Mouse (Mus musculus): ENCODE data around the gene Adh7.

Gene Adh7

GRCm38 (mm10) chr3:138255780-138256550 is 38.4 kb downstream of the Adh7 start:
- no peak for DNase-seq

GRCm38 (mm10) chr3:138260721-138261669 is 43.4 kb downstream of the Adh7 start, which contains the start of gene Adh1:
TSS of gene Adh1 (plus strand) at chr3:138260991.
- DNase-seq, result no peak

GRCm38 (mm10) chr3:138262568-138262967 is 45.0 kb downstream of the Adh7 start:
- DNase-seq, result no peak

- no peak for DNase-seq
These were observed 45.8 kb downstream of the Adh7 start for GRCm38 (mm10) chr3:138263154-138263930.

- DNase-seq, result no peak
These were observed 47.1 kb downstream of the Adh7 start for GRCm38 (mm10) chr3:138264648-138265047.

GRCm38 (mm10) chr3:138270507-138270906 is 52.9 kb downstream of the Adh7 start:
- DNase-seq, result no peak

- DNase-seq, result no peak
These were observed 53.7 kb downstream of the Adh7 start for GRCm38 (mm10) chr3:138271297-138271696.

- no peak for DNase-seq
These were observed 55.5 kb downstream of the Adh7 start for GRCm38 (mm10) chr3:138273080-138273479.

GRCm38 (mm10) chr3:138275100-138275499 is 57.5 kb downstream of the Adh7 start:
- no peak for DNase-seq

- no peak for DNase-seq
These were observed 65.0 kb downstream of the Adh7 start for GRCm38 (mm10) chr3:138282556-138282955.
